Mouse (Mus musculus) liver, adult 2 months (tissue): ENCODE data around the gene Cdkal1.

Experiments
- CTCF ChIP-seq: fragments of 200-500 bp; IDR thresholded peaks from 2 replicates; pipeline ENCODE4 v1.5.1; 2011; ENCODE audit warnings: low read depth, low read length, control low read depth
- POLR2A ChIP-seq: fragments of 200-500 bp; IDR thresholded peaks from 2 replicates; pipeline ENCODE4 v1.6.1; 2011; ENCODE audit warnings: low read length, control low read depth; ENCODE audit not compliant: insufficient read depth; ENCODE audit errors: extremely low read depth

- TF ChIP-seq CTCF: no peak
- TF ChIP-seq POLR2A: no peak
These were observed 705.4 kb downstream of the Cdkal1 start for GRCm38 (mm10) chr13:29150120-29150519.
